Mouse (Mus musculus) hindbrain, postnatal 0 days (tissue): ENCODE measurements around the gene Tcte1. TPM values are rescaled to one million over a fixed set of nuclear protein-coding genes. Genes with fewer than 3 reads are reported as not detected.

Experiments
- ATAC-seq: fragments of 200-750 bp; cut with Nextera tagmentation; 2 replicates; pipeline ENCODE4 v1.8.0; 2017; ENCODE audit warnings: mild to moderate bottlenecking, moderate TSS enrichment, moderate library complexity
- DNase-seq: peaks from one replicate; pipeline ENCODE4 v3.0.0-alpha.2; 2015; ENCODE audit warnings: low spot score
- H3K27ac ChIP-seq: fragments of 300-500 bp; sonication (generic); 2 replicates; pipeline ENCODE4 v1.5.1; 2014; ENCODE audit warnings: mild to moderate bottlenecking
- H3K27me3 ChIP-seq: fragments of 300-500 bp; sonication (generic); 2 replicates; pipeline ENCODE4 v1.6.1; 2014; ENCODE audit warnings: low read length, mixed read lengths; ENCODE audit not compliant: insufficient read depth
- H3K36me3 ChIP-seq: fragments of 300-500 bp; sonication (generic); 2 replicates; pipeline ENCODE4 v1.6.1; 2014; ENCODE audit warnings: low read length, mixed read lengths; ENCODE audit not compliant: insufficient read depth
- H3K4me1 ChIP-seq: fragments of 300-500 bp; sonication (generic); 2 replicates; pipeline ENCODE4 v1.6.1; 2014; ENCODE audit warnings: antibody characterized with exemption, low read length, mixed read lengths; ENCODE audit not compliant: insufficient read depth
- H3K4me2 ChIP-seq: fragments of 300-500 bp; sonication (generic); 2 replicates; pipeline ENCODE4 v1.6.1; 2014; ENCODE audit warnings: low read depth, mild to moderate bottlenecking, low read length, moderate library complexity, mixed read lengths
- H3K4me3 ChIP-seq: fragments of 300-500 bp; sonication (generic); 2 replicates; pipeline ENCODE4 v1.5.1; 2014; ENCODE audit warnings: low read length
- H3K9ac ChIP-seq: fragments of 300-500 bp; sonication (generic); replicated peaks from 2 replicates; pipeline ENCODE4 v1.6.1; 2014; ENCODE audit warnings: mild to moderate bottlenecking, low read length, moderate library complexity, mixed read lengths
- H3K9me3 ChIP-seq: fragments of 300-500 bp; sonication (generic); 2 replicates; pipeline ENCODE4 v1.6.1; 2016; ENCODE audit warnings: low read length, mixed read lengths
- CTCF ChIP-seq: IDR thresholded peaks from 2 replicates; pipeline ENCODE4 v1.5.1; 2016; ENCODE audit warnings: antibody characterized with exemption, control low read depth, low read depth
- WGBS: fragments of 180-500 bp; shearing (Covaris S2); extraction: QIAGEN DNeasy Blood & Tissue Kit; methylation state at CpG from one replicate; pipeline ENCODE4 v1.1.7; 2014; 5-methylcytosine and 5-hydroxymethylcytosine counted together
- polyA plus RNA-seq: library from polyadenylated mRNA; unstranded; fragments of >200 nt; fragmentation: Nextera tagmentation; extraction: Ambion mirVana; gene quantifications from 2 replicates; pipeline ENCODE4 v1.2.1, GENCODE M21; 2015
- total RNA-seq: library from RNA; depleted of rRNA; stranded (reverse); fragments of >200 nt; gene quantifications from 2 replicates; pipeline ENCODE4 v1.2.3, GENCODE M21; 2014

Tcte1 gene
- total and polyA plus RNA-seq, 2 experiments from 2014 or later = 1.5 to 4.3 TPM

- Histone ChIP-seq H3K4me2 (no peak overlapping the region), H3K36me3 (no peaks in the 10 kb centered on the region), H3K27me3 (no peaks in the 10 kb centered on the region), H3K27ac (no peak overlapping the region), H3K4me3 (no peak overlapping the region), H3K9ac (no peak overlapping the region), H3K4me1 (0 out of 2 replicates have a peak, but pooled peaks cover 2% of the 10 kb centered on the region), H3K9me3 (no peaks in the 10 kb centered on the region)
- 52% methylated on average over 4 of the region's 4 CpGs for WGBS
- TF ChIP-seq CTCF = no peak
- DNase-seq = no peak
- no peak for ATAC-seq
These were observed 15.2 kb downstream of the Tcte1 start for GRCm38 (mm10) chr17:45538394-45538793.

DNA sequence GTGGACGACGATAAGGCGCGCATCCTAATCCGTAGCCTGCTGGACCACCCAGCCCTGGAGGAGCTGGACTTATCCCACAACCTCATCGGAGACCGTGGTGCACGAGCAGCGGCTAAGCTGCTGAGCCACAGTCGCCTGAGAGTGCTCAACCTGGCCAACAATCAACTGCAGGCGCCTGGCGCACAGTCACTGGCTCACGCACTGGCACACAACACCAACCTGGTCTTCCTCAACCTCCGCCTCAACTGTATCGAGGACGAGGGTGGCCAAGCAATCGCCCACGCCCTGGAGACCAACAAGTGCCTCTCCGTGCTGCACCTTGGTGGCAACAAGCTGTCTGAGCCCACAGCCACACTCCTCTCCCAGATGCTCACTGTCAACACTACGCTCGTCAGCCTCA is 16.4 kb downstream of the Tcte1 start:
- no peak for DNase-seq

DNA sequence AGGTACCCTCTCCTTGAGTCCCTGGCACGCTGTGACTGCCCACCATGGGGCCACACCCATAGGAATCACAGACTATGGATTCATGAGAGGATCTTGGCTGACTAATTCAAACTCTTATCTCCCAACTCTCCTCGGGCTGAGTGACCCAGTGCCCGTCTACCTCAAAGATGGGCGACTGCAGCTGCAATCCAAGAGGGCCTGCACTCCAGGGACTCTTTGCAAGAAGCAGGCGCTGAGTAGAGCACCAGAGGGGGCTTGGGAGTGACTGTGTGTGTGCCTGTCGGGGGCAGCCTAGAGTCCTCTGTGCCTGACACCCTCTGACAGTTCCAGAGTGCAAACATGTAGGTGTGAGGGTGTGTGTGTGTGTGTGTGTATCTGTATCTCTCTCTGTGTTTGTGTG is 18.9 kb downstream of the Tcte1 start:
- peaks cover 7% of the 10 kb centered on the region; the same call in 1 of the 2 replicates for H3K27me3 ChIP-seq
- H3K4me2 ChIP-seq = no peak overlapping the region
- H3K36me3 ChIP-seq = 0 out of 2 replicates have a peak, but pooled peaks cover 2% of the 10 kb centered on the region
- H3K27ac ChIP-seq = no peak overlapping the region; the same call in 1 of the 2 replicates
- no peak for TF ChIP-seq CTCF
- peaks cover 2% of the 10 kb centered on the region; the same call in 1 of the 2 replicates for H3K4me1 ChIP-seq
- ATAC-seq = no peak
- H3K4me3 ChIP-seq = no peak overlapping the region
- no peak overlapping the region for H3K9ac ChIP-seq
- 36% methylated on average over 6 of the region's 6 CpGs for WGBS
- DNase-seq = no peak
- H3K9me3 ChIP-seq = no peaks in the 10 kb centered on the region

More for the DNA sequence above, 16.4 kb downstream of the Tcte1 start:
- Histone ChIP-seq H3K36me3 (no peaks in the 10 kb centered on the region), H3K4me3 (no peak overlapping the region), H3K27ac (no peak overlapping the region), H3K9ac (no peak overlapping the region), H3K27me3 (no peaks in the 10 kb centered on the region), H3K9me3 (no peaks in the 10 kb centered on the region), H3K4me2 (no peak overlapping the region), H3K4me1 (0 out of 2 replicates have a peak, but pooled peaks cover 2% of the 10 kb centered on the region)
- no peak for TF ChIP-seq CTCF
- WGBS = 78% methylated on average over 21 of the region's 21 CpGs
- no peak for ATAC-seq

- H3K27me3 ChIP-seq = peaks cover 7% of the 10 kb centered on the region; the same call in 1 of the 2 replicates
- H3K9ac ChIP-seq = no peak overlapping the region
- ATAC-seq (no peak), DNase-seq (no peak)
- 59% methylated on average over 2 of the region's 2 CpGs for WGBS
- no peaks in the 10 kb centered on the region for H3K9me3 ChIP-seq
- H3K4me2 ChIP-seq = no peak overlapping the region
- H3K27ac ChIP-seq = no peak overlapping the region
- H3K36me3 ChIP-seq = 0 out of 2 replicates have a peak, but pooled peaks cover 2% of the 10 kb centered on the region
- peaks cover 2% of the 10 kb centered on the region; the same call in 1 of the 2 replicates for H3K4me1 ChIP-seq
- H3K4me3 ChIP-seq = no peak overlapping the region
- TF ChIP-seq CTCF = no peak
These were observed 19.5 kb downstream of the Tcte1 start for GRCm38 (mm10) chr17:45542705-45543104.

DNA sequence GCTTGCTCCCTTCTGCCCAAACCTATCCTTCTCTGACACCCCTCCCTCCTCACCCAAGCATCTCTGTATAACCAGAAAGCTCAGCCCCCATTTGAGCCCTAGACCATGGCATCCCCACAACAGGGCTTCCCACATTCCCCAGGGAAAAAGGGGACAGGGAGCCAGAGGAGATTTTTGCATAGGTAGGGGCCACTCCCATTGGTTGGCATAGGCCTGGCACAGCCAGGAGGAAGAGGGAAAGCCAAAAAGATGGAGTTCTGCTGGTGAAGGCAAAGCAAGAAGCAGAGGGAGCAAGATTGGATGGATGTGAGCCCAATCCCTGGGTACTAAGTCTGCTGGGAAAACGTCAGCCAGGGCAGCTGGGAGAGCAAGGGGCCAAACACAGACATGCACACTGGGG is 19.9 kb downstream of the Tcte1 start:
- H3K4me3 ChIP-seq = no peak overlapping the region
- no peak for DNase-seq
- no peak for TF ChIP-seq CTCF
- ATAC-seq = no peak
- H3K9me3 ChIP-seq = no peaks in the 10 kb centered on the region
- H3K4me1 ChIP-seq = peaks cover 2% of the 10 kb centered on the region; the same call in 1 of the 2 replicates
- H3K27ac ChIP-seq = peak overlapping the region; percentile 20; the same call in 1 of the 2 replicates
- WGBS = 35% methylated on average over 1 of the region's 1 CpGs
- no peak overlapping the region for H3K4me2 ChIP-seq
- peaks cover 7% of the 10 kb centered on the region; the same call in 1 of the 2 replicates for H3K27me3 ChIP-seq
- 0 out of 2 replicates have a peak, but pooled peaks cover 2% of the 10 kb centered on the region for H3K36me3 ChIP-seq
- no peak overlapping the region for H3K9ac ChIP-seq

DNA sequence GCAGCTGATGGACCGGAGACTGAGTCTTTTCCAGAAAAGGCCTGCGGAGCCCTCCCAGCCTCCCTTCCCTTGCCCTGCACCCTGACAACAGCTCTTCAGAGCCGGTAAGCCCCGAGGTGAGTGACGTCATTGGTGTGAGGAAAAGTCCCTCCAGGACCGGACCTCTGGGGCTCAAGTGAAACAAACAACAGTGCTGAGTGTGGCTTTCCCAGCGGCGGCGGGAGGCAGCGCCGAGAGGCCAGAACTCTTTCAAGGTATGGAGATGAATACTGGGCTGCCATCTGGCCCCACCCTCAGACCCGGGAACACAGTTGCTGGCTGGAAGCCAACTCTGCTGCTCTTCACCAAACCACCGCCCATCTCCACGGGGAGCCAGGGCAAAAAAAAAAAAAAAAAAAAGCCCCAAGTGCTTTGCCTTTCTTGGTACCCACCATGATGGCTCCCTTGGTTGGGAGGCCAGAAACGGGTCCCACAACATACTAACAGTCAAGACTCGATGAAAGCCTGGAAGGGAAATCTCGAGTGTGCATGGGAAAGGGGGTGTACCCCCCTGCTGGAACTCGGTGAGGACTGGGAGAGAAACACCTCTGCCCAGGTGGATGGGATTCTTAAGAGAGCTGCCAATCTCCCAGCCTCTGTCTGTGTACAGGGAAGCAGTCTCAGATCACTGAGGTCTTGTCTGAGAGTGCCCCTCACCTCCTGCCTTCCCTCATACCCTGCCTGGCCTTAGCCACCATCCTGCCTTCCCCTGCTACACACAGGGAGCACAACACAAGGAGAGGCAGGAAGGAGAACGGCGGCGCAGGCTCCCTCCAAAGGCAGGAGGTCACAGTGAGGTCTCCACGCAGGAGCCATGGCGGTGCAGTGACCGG is 21.0 kb downstream of the Tcte1 start:
- peak; percentile 52 for DNase-seq
- 0 out of 2 replicates have a peak overlapping the region, but pooled peaks have one; percentile 13 for H3K9ac ChIP-seq
- no peak for TF ChIP-seq CTCF
- H3K4me3 ChIP-seq = 0 out of 2 replicates have a peak overlapping the region, but pooled peaks have one; percentile 3
- peaks cover 7% of the 10 kb centered on the region; the same call in 1 of the 2 replicates for H3K27me3 ChIP-seq
- ATAC-seq = no peak
- H3K4me1 ChIP-seq = peaks cover 2% of the 10 kb centered on the region; the same call in 1 of the 2 replicates
- H3K4me2 ChIP-seq = no peak overlapping the region
- peak overlapping the region; percentile 56 for H3K27ac ChIP-seq
- 14% methylated on average over 24 of the region's 24 CpGs for WGBS
- H3K9me3 ChIP-seq = no peaks in the 10 kb centered on the region
- H3K36me3 ChIP-seq = 0 out of 2 replicates have a peak, but pooled peaks cover 2% of the 10 kb centered on the region
